Mouse (Mus musculus): Measurements from ENCODE around the gene Akr1c18. TPM values are rescaled to one million over a fixed set of nuclear protein-coding genes. Genes with fewer than 3 reads are reported as not detected.

The Akr1c18 gene
- polyA plus RNA-seq, 1 experiment from 2014 or later, result not detected

DNA sequence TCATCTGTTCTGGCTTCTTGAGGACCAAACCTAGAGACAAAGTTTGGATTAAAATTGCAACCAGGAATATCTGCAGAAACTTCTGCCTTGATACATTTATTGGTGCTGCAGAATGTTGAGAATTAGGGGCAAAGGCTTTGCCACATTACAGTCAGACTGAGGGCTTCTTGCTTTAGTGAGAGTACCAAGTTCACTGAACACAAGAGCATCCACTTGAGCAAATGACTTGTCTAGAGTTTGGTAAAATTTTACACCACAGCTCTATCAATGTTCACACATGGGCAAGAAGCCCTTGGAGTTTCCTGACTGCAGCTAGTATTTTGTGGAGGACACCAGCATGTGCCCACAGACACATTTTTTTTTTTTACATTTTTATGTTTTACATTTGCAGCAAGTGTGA lies 47.7 kb downstream of the Akr1c18 start:
- Histone ChIP-seq H3K4me1 (replicated peaks) (no peaks in the 10 kb centered on the region), H3K4me3 (no peak overlapping the region), H3K9ac (no peak overlapping the region), H3K36me3 (no peaks in the 10 kb centered on the region), H3K27ac (ENCODE audit: poor library complexity, severe bottlenecking) (no peak overlapping the region), H3K4me2 (no peak overlapping the region), H3K9me3 (replicated peaks) (no peaks in the 10 kb centered on the region), H3K27me3 (replicated peaks) (no peaks in the 10 kb centered on the region)
- no peak for ATAC-seq (ENCODE audit: insufficient number of reproducible peaks, low FRiP score)

DNA sequence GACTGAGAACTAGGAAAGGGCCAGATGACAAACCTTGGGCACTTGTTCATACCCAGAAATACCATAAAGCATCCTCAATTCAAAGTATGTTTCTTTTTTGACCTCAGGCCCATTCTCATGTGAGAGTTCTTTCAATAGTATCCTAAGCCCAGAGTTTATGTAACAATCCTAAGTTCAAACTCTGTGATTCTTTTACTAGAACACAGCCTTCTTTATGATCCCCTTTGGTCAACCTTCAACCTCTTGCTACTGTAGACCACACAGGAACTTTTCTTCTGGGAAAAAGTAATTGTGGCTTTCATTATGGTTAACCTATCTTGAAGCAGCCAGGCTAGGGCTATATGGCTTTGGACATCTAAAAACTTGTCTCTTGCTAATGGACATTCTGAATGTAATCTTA lies 48.8 kb downstream of the Akr1c18 start:
- H3K4me3 ChIP-seq, result no peak overlapping the region
- no peaks in the 10 kb centered on the region for H3K27me3 ChIP-seq (replicated peaks)
- H3K9ac ChIP-seq, result no peak overlapping the region
- H3K36me3 ChIP-seq, result no peaks in the 10 kb centered on the region
- no peak for ATAC-seq (ENCODE audit: insufficient number of reproducible peaks, low FRiP score)
- H3K4me1 ChIP-seq (replicated peaks), result no peaks in the 10 kb centered on the region
- H3K27ac ChIP-seq (ENCODE audit: poor library complexity, severe bottlenecking), result no peak overlapping the region
- H3K9me3 ChIP-seq (replicated peaks), result no peaks in the 10 kb centered on the region
- H3K4me2 ChIP-seq, result no peak overlapping the region

Other genes starting within 250 kb of the Akr1c18 start
- 63.6 and 63.7 TPM in 2 replicates for gene Net1, start 232.4 kb downstream of the Akr1c18 start, polyA plus RNA-seq (2016; fragmentation: Nextera tagmentation; extraction: Ambion mirVana)
- not detected in 2 replicates for gene Tubal3, start 232.4 kb downstream of the Akr1c18 start, polyA plus RNA-seq (2016; fragmentation: Nextera tagmentation; extraction: Ambion mirVana)
- not detected in 2 replicates for gene Ucn3, start 205.3 kb downstream of the Akr1c18 start, polyA plus RNA-seq (2016; fragmentation: Nextera tagmentation; extraction: Ambion mirVana)
- 1.9 and 2.4 TPM in 2 replicates for gene Akr1c14, start 101.6 kb downstream of the Akr1c18 start, polyA plus RNA-seq (2016; fragmentation: Nextera tagmentation; extraction: Ambion mirVana)
- 2.8 and 3.1 TPM in 2 replicates for gene Akr1c13, start 40.5 kb upstream of the Akr1c18 start, polyA plus RNA-seq (2016; fragmentation: Nextera tagmentation; extraction: Ambion mirVana)
- gene Akr1c19, start 78.0 kb upstream of the Akr1c18 start, polyA plus RNA-seq (2016; fragmentation: Nextera tagmentation; extraction: Ambion mirVana), result 0.92 and 1.0 TPM in 2 replicates
- 0.53 and 0.55 TPM in 2 replicates for gene Akr1c12, start 128.8 kb upstream of the Akr1c18 start, polyA plus RNA-seq (2016; fragmentation: Nextera tagmentation; extraction: Ambion mirVana)